Mouse (Mus musculus): ENCODE measurements at regions not wholly inside any gene's neighbourhood (a gene's known extent, or its start where the extent isn't known, plus 50 kb on each side); places are given as distances from the start of the nearest gene placed in this dataset.

DNA sequence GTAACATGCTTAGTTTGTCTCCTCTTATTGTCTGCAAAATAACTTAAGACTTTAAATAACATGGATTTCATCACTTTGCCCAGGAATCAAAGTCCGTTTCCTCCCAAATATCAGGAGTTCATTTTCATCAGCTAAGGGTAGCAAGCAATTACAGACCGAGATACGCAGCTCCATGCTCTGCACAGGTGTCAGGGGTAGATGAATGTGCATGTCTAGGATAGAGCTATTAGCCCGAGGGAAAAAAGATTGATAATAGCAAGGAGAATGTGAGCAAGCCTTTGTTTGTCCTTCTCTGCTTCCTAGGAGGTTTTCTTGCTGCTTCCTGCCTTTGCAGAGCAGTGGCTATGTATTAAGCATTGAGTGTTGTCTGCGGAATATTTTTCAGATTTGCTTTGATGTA, 77.8 kb downstream of the Tas2r134 start:
- DNase-seq (ENCODE audit: extremely low read depth), result no peak
- dilution Hi-C loops (cut with MboI; ENCODE audit: extremely low pct_ligation_motif_present, extremely low pct_unique_long_range_greater_than_20kb, low sequenced_read_pairs), result no loop called here
- Histone ChIP-seq H3K79me2 (replicated peaks; ENCODE audit: control insufficient read depth, extremely low read depth, insufficient read depth, poor library complexity, severe bottlenecking) (no peaks in the 10 kb centered on the region), H3K9me3 (replicated peaks; ENCODE audit: low read length) (no peaks in the 10 kb centered on the region), H3K4me2 (ENCODE audit: insufficient read depth, low read depth, poor library complexity, severe bottlenecking) (no peak overlapping the region), H3K27ac (ENCODE audit: insufficient read depth, low read depth) (no peak overlapping the region), H3K9ac (ENCODE audit: insufficient read depth, low read depth) (no peak overlapping the region), H3K4me3 (replicated peaks in 1 of 3; ENCODE audit: low read depth in 2 of 3, low read length in 2 of 3, poor library complexity in 1 of 3) (no peak overlapping the region), H3K27me3 (replicated peaks) (no peaks in the 10 kb centered on the region), H3K4me1 (ENCODE audit: control insufficient read depth in 1 of 2, insufficient read depth in 2 of 2) (no peaks in the 10 kb centered on the region), H3K36me3 (replicated peaks in 1 of 2; ENCODE audit: control insufficient read depth in 1 of 2, insufficient read depth in 1 of 2, low read length in 1 of 2) (no peaks in the 10 kb centered on the region)
- TF ChIP-seq MAX (IDR thresholded peaks at IDR 0.05; ENCODE audit: low read length), result no peak
- no peak for TF ChIP-seq JUND (conservative IDR thresholded peaks at IDR 0.05; ENCODE audit: low read depth, low read length)
- in situ Hi-C loops (cut with MboI; ENCODE audit: low pct_ligation_motif_present, low pct_unique_long_range_greater_than_20kb, low sequenced_read_pairs), result no loop called here

DNA sequence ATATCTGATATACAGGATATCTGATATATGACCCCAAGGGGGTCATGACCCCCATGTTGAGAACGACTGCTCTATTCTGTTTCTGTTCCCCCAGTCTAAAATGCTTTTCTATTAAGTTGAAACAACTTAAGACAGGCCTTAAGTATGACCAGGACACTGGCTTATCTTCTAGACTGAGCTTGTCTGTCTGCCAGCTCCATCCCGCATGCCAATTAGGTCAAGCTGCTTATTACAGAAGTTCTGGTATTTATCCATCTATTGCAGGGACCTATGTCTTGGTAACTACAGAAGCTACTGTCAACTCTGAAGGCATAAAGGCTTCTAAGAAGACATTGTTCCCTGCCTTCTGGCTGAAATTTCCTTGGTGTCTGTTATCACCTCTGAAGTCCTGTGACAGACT, 81.4 kb downstream of the Tas2r134 start:
- no peak overlapping the region for H3K4me3 ChIP-seq (replicated peaks in 1 of 3; ENCODE audit: low read depth in 2 of 3, low read length in 2 of 3, poor library complexity in 1 of 3)
- no peak overlapping the region for H3K4me2 ChIP-seq (ENCODE audit: insufficient read depth, low read depth, poor library complexity, severe bottlenecking)
- H3K79me2 ChIP-seq (replicated peaks; ENCODE audit: control insufficient read depth, extremely low read depth, insufficient read depth, poor library complexity, severe bottlenecking), result no peaks in the 10 kb centered on the region
- H3K9ac ChIP-seq (ENCODE audit: insufficient read depth, low read depth), result no peak overlapping the region
- no peak overlapping the region for H3K27ac ChIP-seq (ENCODE audit: insufficient read depth, low read depth)
- TF ChIP-seq RAD21 (IDR thresholded peaks at IDR 0.05; ENCODE audit: low read depth, low read length) (no peak), UBTF (IDR thresholded peaks at IDR 0.05; ENCODE audit: low read depth, low read length) (no peak), ZKSCAN1 (IDR thresholded peaks at IDR 0.05; ENCODE audit: borderline replicate concordance, low read depth, low read length) (no peak), E2F4 (IDR thresholded peaks at IDR 0.05; ENCODE audit: insufficient replicate concordance, low read depth, low read length) (no peak), NELFE (IDR thresholded peaks at IDR 0.05; ENCODE audit: low read depth, low read length) (no peak), MEF2A (IDR thresholded peaks at IDR 0.05; ENCODE audit: borderline replicate concordance, low read depth, low read length) (no peak), TCF12 (IDR thresholded peaks at IDR 0.05; ENCODE audit: low read depth, low read length) (no peak), ZC3H11A (IDR thresholded peaks at IDR 0.05; ENCODE audit: low read depth, low read length) (no peak), HCFC1 (IDR thresholded peaks at IDR 0.05; ENCODE audit: low read depth, low read length) (no peak), CTCF (conservative IDR thresholded peaks at IDR 0.05 in 1 of 2, IDR thresholded peaks at IDR 0.05 in 1 of 2; ENCODE audit: low read depth in 2 of 2, low read length in 2 of 2) (no peak), MXI1 (IDR thresholded peaks at IDR 0.05; ENCODE audit: low read depth, low read length) (no peak), POLR2AphosphoS2 (IDR thresholded peaks at IDR 0.05; ENCODE audit: low read depth, low read length) (no peak), ELF1 (IDR thresholded peaks at IDR 0.05; ENCODE audit: low read depth, low read length) (no peak), ETS1 (conservative IDR thresholded peaks at IDR 0.05; ENCODE audit: low read depth, low read length) (no peak), CHD1 (IDR thresholded peaks at IDR 0.05; ENCODE audit: low read depth, low read length) (no peak), MYC (IDR thresholded peaks at IDR 0.05; ENCODE audit: low read depth, low read length) (no peak)
- H3K4me1 ChIP-seq (ENCODE audit: control insufficient read depth in 1 of 2, insufficient read depth in 2 of 2), result no peaks in the 10 kb centered on the region
- no peaks in the 10 kb centered on the region for H3K36me3 ChIP-seq (replicated peaks in 1 of 2; ENCODE audit: control insufficient read depth in 1 of 2, insufficient read depth in 1 of 2, low read length in 1 of 2)
- in situ Hi-C loops (cut with MboI; ENCODE audit: low pct_ligation_motif_present, low pct_unique_long_range_greater_than_20kb, low sequenced_read_pairs) (no loop called here), dilution Hi-C loops (cut with MboI; ENCODE audit: extremely low pct_ligation_motif_present, extremely low pct_unique_long_range_greater_than_20kb, low sequenced_read_pairs) (no loop called here)
- no peak for DNase-seq (ENCODE audit: extremely low read depth)
- no peaks in the 10 kb centered on the region for H3K27me3 ChIP-seq (replicated peaks)
- H3K9me3 ChIP-seq (replicated peaks; ENCODE audit: low read length), result no peaks in the 10 kb centered on the region
